Mouse (Mus musculus): Measurements from ENCODE around the gene Lgr5.

The Lgr5 gene

DNA sequence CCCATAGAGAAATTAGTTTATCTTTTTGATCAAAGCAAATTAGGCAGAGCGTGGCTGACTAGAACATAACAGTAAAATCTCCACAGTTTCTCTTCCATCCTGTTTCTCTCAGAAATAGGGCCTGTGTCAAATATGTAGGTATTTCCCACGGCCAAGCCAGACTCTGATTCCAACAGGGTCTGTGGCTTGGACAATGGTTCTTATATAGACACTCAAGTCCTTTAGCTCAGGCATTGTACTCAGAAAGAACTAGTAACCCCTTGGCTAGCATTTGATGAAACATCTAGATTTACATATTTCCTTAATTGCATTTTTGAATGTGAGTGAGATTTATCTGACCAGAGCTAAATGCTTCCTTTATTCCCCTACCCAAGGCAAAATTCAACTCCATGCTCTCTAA, 17.0 kb downstream of the Lgr5 start:
- DNase-seq (ENCODE audit: low read depth, low spot score) = no peak

GRCm38 (mm10) chr10:115569712-115570491, 17.7 kb downstream of the Lgr5 start, which contains the start of gene A930009A15Rik:
TSS of gene A930009A15Rik (plus strand) at chr10:115569986.
- no peak for DNase-seq (ENCODE audit: low read depth, low spot score)

GRCm38 (mm10) chr10:115563961-115564360, 23.6 kb downstream of the Lgr5 start:
- no peak for DNase-seq (ENCODE audit: low read depth, low spot score)

- no peak for DNase-seq (ENCODE audit: low read depth, low spot score)
Observed at GRCm38 (mm10) chr10:115562911-115563686, 24.5 kb downstream of the Lgr5 start.

DNA sequence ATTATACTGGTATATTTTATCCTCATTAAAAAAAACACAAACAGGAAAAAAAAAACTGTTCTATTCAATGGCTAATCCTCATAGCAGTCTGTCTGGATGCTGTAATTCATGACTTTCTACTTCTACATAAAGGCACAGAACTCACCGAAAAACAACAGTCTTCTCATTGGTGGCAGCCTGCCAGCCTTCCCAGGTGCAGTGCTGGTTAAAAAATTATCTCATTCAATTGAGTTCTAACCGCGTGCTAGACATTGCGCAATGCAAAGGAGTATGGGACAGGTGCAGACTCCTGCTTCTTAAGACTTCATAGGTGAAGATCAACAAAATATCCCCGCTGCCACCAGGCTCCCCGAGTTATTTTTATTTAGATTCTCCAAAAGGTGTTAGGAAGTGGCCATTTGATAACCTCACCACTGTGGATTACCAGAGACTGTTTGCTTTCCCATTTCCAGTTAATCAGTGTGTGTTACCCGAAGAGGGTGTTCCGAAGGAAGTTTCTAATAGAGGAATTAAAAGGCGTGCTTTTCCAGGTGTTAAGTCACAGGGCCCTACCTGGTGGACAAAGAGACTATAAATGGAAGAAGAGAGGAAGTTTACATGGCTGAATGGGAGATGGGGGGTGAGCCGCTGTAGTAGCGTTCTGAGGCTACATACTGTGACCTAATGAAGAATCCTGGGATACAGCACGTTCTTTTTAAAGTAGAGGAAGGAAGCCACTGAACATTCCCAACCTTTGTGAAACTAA, 26.3 kb downstream of the Lgr5 start:
- no peak for DNase-seq (ENCODE audit: low read depth, low spot score)

DNA sequence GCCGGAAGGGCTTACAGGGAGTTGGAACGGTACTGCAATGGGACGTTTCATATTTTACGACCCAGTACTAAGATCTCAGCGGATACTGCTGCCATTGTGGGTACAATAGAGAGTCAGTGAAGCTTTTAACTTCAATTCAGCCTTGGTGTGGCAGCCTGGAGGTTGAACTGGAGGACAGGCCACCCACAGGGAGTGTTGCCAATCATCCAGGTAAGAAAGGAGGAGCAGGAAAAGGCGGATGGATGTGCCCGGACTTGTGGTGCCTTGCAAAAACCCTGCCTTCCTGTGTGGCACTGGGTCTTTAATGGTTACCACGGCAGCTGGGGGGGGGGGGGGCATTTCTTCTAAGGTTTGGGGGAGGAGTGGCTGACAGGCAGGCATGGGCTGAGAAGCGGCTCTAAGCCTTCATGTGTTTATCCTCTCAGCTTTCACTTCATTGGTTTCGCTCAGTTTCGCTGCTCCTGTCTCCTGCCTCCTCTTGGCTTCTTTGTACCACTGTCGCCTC, 30.8 kb downstream of the Lgr5 start:
- DNase-seq (ENCODE audit: low read depth, low spot score) = no peak

DNA sequence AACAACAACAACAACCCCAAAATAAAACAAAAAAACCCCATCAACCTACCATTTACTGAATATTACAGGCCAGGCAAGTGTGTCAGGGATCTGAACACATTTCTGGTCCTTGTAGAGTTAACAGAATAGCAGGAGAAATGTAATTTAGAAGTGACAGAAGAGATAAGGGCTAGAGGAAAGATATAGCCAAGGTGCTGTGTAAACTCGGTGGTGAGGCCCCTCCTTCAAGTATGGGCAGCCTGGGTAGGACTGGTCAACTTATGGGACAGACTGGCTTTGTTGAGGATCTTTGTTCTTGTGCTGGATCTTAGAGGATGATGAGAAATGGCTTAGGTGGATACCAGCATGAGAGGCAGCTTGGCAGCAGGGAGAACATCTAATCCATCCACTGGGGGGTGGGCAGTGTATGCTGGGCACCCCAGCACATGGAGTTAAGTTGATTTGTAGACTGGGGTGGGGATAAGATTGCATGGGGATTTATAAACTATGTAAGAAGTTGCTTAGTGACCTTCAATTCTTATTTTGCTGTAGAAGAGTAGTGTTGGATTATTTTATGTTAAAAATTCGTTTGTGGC, 32.3 kb downstream of the Lgr5 start:
- no peak for DNase-seq (ENCODE audit: low read depth, low spot score)

DNA sequence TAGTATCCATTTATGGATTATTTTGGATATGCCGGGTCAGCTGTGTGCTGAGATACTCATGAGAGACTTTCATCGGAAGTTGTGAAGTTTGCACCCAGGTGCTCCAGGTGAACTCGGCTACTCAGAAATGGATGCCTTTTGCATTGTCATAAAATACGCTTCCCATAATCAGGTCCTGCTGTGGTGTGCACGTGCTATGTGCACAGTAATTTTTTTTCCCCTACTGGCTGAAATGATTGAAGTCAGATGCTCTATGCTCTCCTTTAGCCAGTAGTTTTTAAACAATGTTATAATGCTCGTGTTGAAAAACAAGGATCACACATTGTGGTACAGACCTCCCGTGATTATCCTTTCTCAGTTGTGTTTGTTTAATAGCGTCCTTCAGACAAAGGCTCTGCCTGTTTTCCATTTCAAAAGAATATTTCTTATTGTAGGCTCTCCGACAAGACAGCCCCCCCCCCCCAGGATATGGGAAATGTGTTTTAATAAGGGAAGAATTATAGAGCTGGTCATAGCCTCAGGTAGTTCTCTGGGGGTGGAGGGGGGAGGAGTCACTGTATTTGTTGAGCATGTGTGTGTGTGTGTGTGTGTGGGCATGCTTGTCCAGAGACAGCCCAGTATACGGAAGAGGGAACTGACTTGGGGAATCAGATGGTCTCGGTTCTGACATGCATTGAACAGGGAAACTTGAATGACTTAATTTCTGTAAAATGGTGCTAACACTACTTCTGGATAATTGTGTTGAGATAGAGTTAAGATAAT, 34.0 kb downstream of the Lgr5 start:
- DNase-seq (ENCODE audit: low read depth, low spot score) = no peak

DNA sequence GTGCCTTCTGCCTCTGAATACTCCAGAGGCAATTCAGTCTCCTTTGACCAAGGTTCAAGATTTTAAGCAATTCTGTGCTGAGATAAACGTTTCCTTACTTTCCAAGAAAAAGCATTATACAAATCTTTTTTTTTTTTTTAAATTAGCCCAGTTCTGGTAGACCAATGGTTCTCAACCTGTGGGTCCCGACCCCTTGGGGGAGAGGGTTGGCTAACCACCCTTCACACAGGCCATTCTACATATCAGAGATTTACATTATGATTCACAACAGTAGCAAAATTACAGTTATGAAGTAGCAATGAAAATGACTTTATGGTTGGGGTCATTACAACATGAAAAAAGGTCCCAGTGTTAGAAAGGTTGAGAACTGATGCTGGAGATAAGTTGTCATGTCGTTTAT, 36.5 kb downstream of the Lgr5 start:
- DNase-seq (ENCODE audit: low read depth, low spot score) = no peak

DNA sequence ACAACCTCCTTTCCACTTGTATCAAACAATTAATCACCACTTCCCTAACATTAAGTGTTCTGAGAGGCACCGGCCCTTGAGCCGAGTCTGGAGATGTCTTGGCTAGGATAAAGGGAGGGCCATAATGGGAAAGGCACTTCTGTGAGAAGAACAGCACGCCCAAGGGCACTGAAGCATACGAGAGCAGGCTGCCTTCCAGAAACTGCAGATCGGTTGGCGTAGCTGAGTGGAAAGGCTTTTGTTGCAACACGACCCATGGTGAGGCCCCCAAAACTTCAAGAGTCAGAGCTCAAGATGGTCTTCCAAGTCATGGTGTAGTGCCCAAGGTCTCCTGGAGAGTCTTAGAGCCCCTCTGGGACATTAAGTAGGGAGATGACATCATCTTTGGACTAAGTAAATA, 37.3 kb downstream of the Lgr5 start:
- DNase-seq (ENCODE audit: low read depth, low spot score) = no peak

GRCm38 (mm10) chr10:115542917-115543316, 44.7 kb downstream of the Lgr5 start:
- no peak for DNase-seq (ENCODE audit: low read depth, low spot score)

DNA sequence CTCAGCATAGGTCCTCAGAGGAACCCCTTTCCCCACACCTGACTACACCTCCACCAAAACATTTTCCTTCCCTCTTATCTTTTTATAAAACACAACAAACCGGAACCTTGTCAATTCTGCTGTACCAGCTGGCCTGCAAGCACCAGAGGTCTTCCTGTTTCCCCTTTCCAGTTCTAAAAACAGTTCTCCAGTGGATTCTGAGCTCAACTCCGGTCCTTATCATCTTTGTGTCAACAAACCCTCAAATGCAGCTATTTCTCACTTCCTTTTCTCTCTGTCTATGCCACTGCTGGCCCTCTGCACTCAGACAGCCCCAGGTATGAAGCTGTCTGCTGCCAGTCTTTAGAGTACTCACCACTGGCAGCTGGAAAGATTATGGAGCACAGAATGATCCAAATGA, 56.8 kb downstream of the Lgr5 start:
- no peak for DNase-seq (ENCODE audit: low read depth, low spot score)

DNA sequence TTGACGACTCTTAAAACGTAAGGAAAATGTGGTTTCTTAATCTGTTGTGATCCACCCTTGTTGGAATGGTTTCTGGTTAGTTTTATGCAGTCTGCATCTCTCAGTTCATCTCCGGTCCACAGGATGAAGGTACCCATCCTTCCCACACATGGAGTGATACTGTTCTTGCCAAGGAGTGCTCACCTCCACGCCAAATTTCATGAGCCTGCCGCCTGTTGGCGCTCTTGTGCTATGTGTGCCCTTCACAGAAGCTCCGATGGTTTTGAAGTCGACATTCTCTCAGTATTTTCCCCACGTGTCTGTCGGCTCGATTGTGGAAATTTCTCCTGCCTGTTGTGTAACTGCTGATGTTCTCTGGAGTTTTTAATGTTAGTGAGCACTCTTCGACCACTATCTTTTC, 57.8 kb downstream of the Lgr5 start:
- DNase-seq (ENCODE audit: low read depth, low spot score) = no peak

- no peak for DNase-seq (ENCODE audit: low read depth, low spot score)
Observed at GRCm38 (mm10) chr10:115528892-115529291, 58.7 kb downstream of the Lgr5 start.

DNA sequence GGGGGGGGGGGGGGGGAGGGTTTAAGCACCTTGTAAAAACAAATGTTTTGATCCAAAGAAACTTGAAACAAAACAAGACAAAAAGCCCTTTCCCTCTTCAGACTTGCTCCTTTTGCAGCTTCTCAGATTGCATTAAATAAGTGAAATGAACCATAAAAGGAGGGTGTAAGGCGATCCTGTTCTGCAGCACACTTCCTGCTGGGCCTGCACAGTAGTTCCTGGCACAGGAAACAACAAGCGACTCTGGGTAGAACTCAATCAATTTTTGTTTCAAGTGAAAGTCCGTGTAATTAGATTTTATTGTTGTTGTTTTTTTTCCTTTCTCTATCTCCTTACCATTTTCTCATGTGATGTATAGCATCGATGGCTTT, 66.5 kb downstream of the Lgr5 start:
- no peak for DNase-seq (ENCODE audit: low read depth, low spot score)

DNA sequence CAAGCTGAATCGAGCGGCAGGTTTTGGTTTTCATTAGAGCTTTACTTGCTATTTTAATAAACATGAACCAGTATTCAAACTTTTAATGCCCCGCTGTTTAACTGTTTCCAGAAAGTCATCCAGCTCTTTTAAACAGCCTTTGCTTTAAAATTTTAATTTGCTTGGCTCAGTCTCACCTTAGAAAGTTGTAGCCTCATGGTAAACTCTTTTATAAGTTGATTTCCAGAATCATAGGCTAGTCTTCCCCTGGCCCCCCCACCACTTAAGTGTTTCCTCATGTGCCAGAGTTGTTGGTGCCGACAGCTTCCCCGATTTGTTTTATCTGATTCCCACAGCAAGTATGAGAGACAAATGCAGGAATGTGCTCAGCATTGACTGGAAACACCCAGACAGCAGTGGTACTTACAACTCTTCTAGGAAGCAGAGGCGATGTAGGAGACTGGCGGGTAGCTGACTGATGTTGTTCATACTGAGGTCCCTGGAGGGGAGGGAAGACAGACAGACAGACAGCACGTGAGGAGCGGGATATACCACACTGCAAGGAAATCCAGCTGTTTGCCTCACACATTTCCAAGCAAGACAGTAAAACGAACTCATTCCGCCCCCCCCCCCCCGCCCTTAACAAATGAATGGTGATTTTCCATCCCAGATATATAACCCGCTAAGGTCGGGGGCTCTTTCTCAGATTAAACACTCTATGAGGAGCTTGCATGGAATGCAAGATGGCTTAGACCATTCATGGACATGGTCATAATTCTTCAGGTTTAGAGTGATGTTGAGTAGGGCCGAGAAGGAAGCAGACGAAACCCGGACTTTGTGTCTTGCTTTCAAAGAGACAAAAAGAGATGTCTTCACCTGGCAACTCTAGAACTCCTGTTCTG, 67.1 kb downstream of the Lgr5 start:
- no peak for DNase-seq (ENCODE audit: low read depth, low spot score)

- DNase-seq (ENCODE audit: low read depth, low spot score) = no peak
Observed at GRCm38 (mm10) chr10:115518845-115519244, 68.7 kb downstream of the Lgr5 start.

- no peak for DNase-seq (ENCODE audit: low read depth, low spot score)
Observed at GRCm38 (mm10) chr10:115515503-115515902, 72.1 kb downstream of the Lgr5 start.

- DNase-seq (ENCODE audit: low read depth, low spot score) = no peak
Observed at GRCm38 (mm10) chr10:115510959-115511358, 76.6 kb downstream of the Lgr5 start.

DNA sequence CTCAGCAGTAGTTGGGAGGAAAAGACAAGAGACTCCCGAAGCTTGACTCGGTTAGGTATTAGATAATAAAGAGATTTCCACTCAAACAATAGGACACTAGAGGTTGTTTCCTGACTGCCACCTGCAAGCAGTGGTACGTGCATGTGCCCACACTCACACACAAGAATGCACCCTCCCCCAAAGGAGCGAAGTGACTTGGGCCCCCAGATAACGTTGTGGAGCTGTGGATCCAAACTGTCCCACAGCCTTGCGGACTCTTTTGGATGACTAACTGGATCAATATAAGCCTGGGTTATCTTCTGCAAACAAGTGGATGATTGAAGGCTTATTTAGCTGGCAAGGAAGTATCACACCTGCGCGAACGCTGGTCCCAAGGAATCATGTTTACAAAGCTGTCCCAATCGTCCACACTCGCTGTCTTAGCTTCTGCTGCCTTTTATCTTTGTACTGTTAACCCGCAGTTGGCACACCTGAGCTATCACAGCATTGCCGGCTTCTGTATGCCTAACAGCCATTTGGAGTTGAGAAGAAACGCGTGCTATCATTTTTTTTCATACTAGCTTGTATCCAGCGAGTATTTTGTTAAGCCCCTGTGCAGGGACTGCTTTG, 81.8 kb downstream of the Lgr5 start:
- no peak for DNase-seq (ENCODE audit: low read depth, low spot score)
